Mouse (Mus musculus) MEL (cell line): ENCODE measurements around the gene Psme3. TPM values are rescaled to one million over a fixed set of nuclear protein-coding genes. Genes with fewer than 3 reads are reported as not detected.
"Not testable (repeated sequence)": the region's sequence is repeated elsewhere in the genome, so short reads cannot be mapped to it uniquely, and the experiment has no call there.

Experiments
- DNase-seq: peaks from one replicate; pipeline ENCODE4 v3.0.0; 2011; ENCODE audit warnings: low read depth, low spot score
- H3K27ac ChIP-seq: 2 replicates; pipeline ENCODE4 v1.5.1; 2012; ENCODE audit warnings: low read depth, mild to moderate bottlenecking, control low read depth, low read length, moderate library complexity; ENCODE audit not compliant: control insufficient read depth
- H3K27me3 ChIP-seq, 2 experiments: fragments of 150-350 bp in 1 of 2; sonication (generic) in 1 of 2; 2 replicates each; pipeline ENCODE4 v1.6.1; 2012; ENCODE audit warnings: low read length in 2 of 2, mild to moderate bottlenecking in 2 of 2, improper control_type of control experiment in 1 of 2, moderate library complexity in 1 of 2; ENCODE audit not compliant: insufficient read depth in 2 of 2, control insufficient read depth in 1 of 2
- H3K36me3 ChIP-seq, 2 experiments: 2 replicates each; pipeline ENCODE4 v1.6.1; 2012 to 2014; ENCODE audit warnings: low read length in 2 of 2, improper control_type of control experiment in 1 of 2, inconsistent platforms in 1 of 2, mild to moderate bottlenecking in 1 of 2; ENCODE audit not compliant: insufficient read depth in 2 of 2, control insufficient read depth in 1 of 2
- H3K4me1 ChIP-seq, 2 experiments: fragments of 150-350 bp in 1 of 2; sonication (generic) in 1 of 2; 2 replicates each; pipeline ENCODE4 v1.6.1; 2012; ENCODE audit warnings: low read length in 2 of 2, improper control_type of control experiment in 1 of 2, mild to moderate bottlenecking in 1 of 2; ENCODE audit not compliant: insufficient read depth in 2 of 2, control insufficient read depth in 1 of 2
- H3K4me3 ChIP-seq, 2 experiments: fragments of 150-350 bp in 1 of 2; sonication (generic) in 1 of 2; 2 replicates each; pipeline ENCODE4 v1.5.1; 2012; ENCODE audit warnings: low read depth in 2 of 2, low read length in 2 of 2, mild to moderate bottlenecking in 2 of 2, moderate library complexity in 2 of 2, control low read depth in 1 of 2, improper control_type of control experiment in 1 of 2; ENCODE audit not compliant: control insufficient read depth in 1 of 2, insufficient read depth in 1 of 2
- H3K79me2 ChIP-seq: 2 replicates; pipeline ENCODE4 v1.6.1; 2012; ENCODE audit warnings: mild to moderate bottlenecking, low read length, moderate library complexity; ENCODE audit not compliant: control insufficient read depth, poor library complexity, insufficient read depth
- H3K9ac ChIP-seq: 2 replicates; pipeline ENCODE4 v1.6.1; 2012; ENCODE audit warnings: low read depth, mild to moderate bottlenecking, control low read depth, low read length, moderate library complexity; ENCODE audit not compliant: control insufficient read depth, poor library complexity, severe bottlenecking
- H3K9me3 ChIP-seq: fragments of 150-350 bp; sonication (generic); replicated peaks from 2 replicates; pipeline ENCODE4 v1.6.1; 2012; ENCODE audit warnings: mild to moderate bottlenecking, low read length, improper control_type of control experiment, moderate library complexity; ENCODE audit not compliant: insufficient read depth
- BHLHE40 ChIP-seq: IDR thresholded peaks from 2 replicates; pipeline ENCODE4 v1.6.1; 2012; ENCODE audit warnings: low read depth, mild to moderate bottlenecking, inconsistent platforms, low read length, improper control_type of control experiment, borderline replicate concordance
- ELF1 ChIP-seq: IDR thresholded peaks from 2 replicates; pipeline ENCODE4 v1.6.1; 2014; ENCODE audit warnings: low read depth, mild to moderate bottlenecking, inconsistent platforms, low read length, improper control_type of control experiment, moderate library complexity
- GATA1 ChIP-seq: IDR thresholded peaks from 2 replicates; pipeline ENCODE4 v1.6.1; 2011; ENCODE audit warnings: low read depth, low read length, improper control_type of control experiment
- MAFK ChIP-seq: IDR thresholded peaks from 2 replicates; pipeline ENCODE4 v1.6.1; 2011; ENCODE audit warnings: low read depth, mild to moderate bottlenecking, low read length, improper control_type of control experiment, borderline replicate concordance
- POLR2A ChIP-seq, 2 experiments: IDR thresholded peaks; 2 replicates each; pipeline ENCODE4 v1.6.1; 2011 to 2012; ENCODE audit warnings: low read length in 2 of 2, mild to moderate bottlenecking in 2 of 2, control low read depth in 1 of 2, improper control_type of control experiment in 1 of 2, low read depth in 1 of 2, moderate library complexity in 1 of 2; ENCODE audit not compliant: control insufficient read depth in 1 of 2, insufficient read depth in 1 of 2, poor library complexity in 1 of 2
- POLR2AphosphoS2 ChIP-seq: IDR thresholded peaks from 2 replicates; pipeline ENCODE4 v1.6.1; 2011; ENCODE audit warnings: low read length, improper control_type of control experiment
- POLR2AphosphoS5 ChIP-seq: IDR thresholded peaks from 2 replicates; pipeline ENCODE4 v1.6.1; 2012; ENCODE audit warnings: low read depth, borderline replicate concordance, mild to moderate bottlenecking, inconsistent platforms, low read length, moderate library complexity, mixed read lengths
- TAL1 ChIP-seq: IDR thresholded peaks from 2 replicates; pipeline ENCODE4 v1.6.1; 2012; ENCODE audit warnings: mild to moderate bottlenecking, inconsistent platforms, low read length, moderate library complexity, mixed read lengths
- TCF12 ChIP-seq: IDR thresholded peaks from 2 replicates; pipeline ENCODE4 v1.6.1; 2014; ENCODE audit warnings: low read depth, mild to moderate bottlenecking, inconsistent platforms, low read length, improper control_type of control experiment, moderate library complexity
- USF1 ChIP-seq: IDR thresholded peaks from 2 replicates; pipeline ENCODE4 v1.6.1; 2014; ENCODE audit warnings: low read depth, mild to moderate bottlenecking, inconsistent platforms, low read length, improper control_type of control experiment, moderate library complexity
- ZMIZ1 ChIP-seq: IDR thresholded peaks from 2 replicates; pipeline ENCODE4 v1.6.1; 2012; ENCODE audit warnings: low read depth, mild to moderate bottlenecking, inconsistent platforms, low read length, improper control_type of control experiment, moderate library complexity
- polyA plus RNA-seq, 2 experiments: library from polyadenylated mRNA; stranded (reverse) in 1 of 2; unstranded in 1 of 2; fragments of >175 nt in 1 of 2; fragments of >200 nt in 1 of 2; gene quantifications; 2 replicates each; pipeline versions ENCODE4 v1.2.1 to v1.2.4; 2012; ENCODE audit warnings: low replicate concordance in 2 of 2, low read depth in 1 of 2; ENCODE audit not compliant: insufficient read length in 2 of 2, insufficient read depth in 1 of 2, missing spikeins in 1 of 2
- total RNA-seq: library from RNA; depleted of rRNA; stranded (reverse); fragments of 300-350 nt; gene quantifications from 2 replicates; pipeline ENCODE4 v1.2.3, GENCODE M21; 2012

Gene Psme3
- total and polyA plus RNA-seq, 3 experiments, result 139 to 446 (median 369) TPM

GRCm38 (mm10) chr11:101324763-101325162, 8.8 kb downstream of the Psme3 start, which contains the start of gene Aoc2:
Gene Aoc2, plus strand, starts transcription at chr11:101325063.
- no peaks in the 10 kb centered on the region for H3K4me1 ChIP-seq
- DNase-seq, result no peak
- TF ChIP-seq ZMIZ1 (0 out of 2 replicates have a peak, but pooled peaks have one; percentile 24), ELF1 (no peak), GATA1 (no peak), USF1 (no peak), POLR2AphosphoS2 (no peak; the same call in 1 of the 2 replicates)

GRCm38 (mm10) chr11:101325201-101325600, 9.2 kb downstream of the Psme3 start:
- not testable (repeated sequence) for H3K27me3 ChIP-seq, H3K9me3 ChIP-seq, H3K27ac ChIP-seq, H3K4me3 ChIP-seq, H3K79me2 ChIP-seq, H3K4me1 ChIP-seq, DNase-seq, H3K9ac ChIP-seq
- H3K36me3 ChIP-seq, result peaks cover 0 to 16% of the 10 kb centered on the region in 2 experiments; a peak in 2 of 4 replicates

More at GRCm38 (mm10) chr11:101324763-101325162, 8.8 kb downstream of the Psme3 start, which contains the start of gene Aoc2:
- H3K27me3 ChIP-seq, result no peaks in the 10 kb centered on the region
- H3K27ac ChIP-seq, result no peak within 1 kb of the TSS
- H3K9me3 ChIP-seq, result no peaks in the 10 kb centered on the region
- no peak within 1 kb of the TSS for H3K9ac ChIP-seq
- H3K79me2 ChIP-seq, result no peaks in the 10 kb centered on the region
- H3K36me3 ChIP-seq, result peaks cover 0 to 18% of the 10 kb centered on the region in 2 experiments; a peak in 2 of 4 replicates
- H3K4me3 ChIP-seq, result no peak within 1 kb of the TSS

GRCm38 (mm10) chr11:101326147-101326546, 10.1 kb downstream of the Psme3 start:
- Histone ChIP-seq H3K36me3 (peaks cover 0 to 12% of the 10 kb centered on the region in 2 experiments; a peak in 2 of 4 replicates), H3K9ac (no peak overlapping the region), H3K79me2 (no peaks in the 10 kb centered on the region)

More at GRCm38 (mm10) chr11:101326147-101326546, 10.1 kb downstream of the Psme3 start:
- Histone ChIP-seq H3K4me3 (no peak overlapping the region), H3K27me3 (no peaks in the 10 kb centered on the region), H3K4me1 (no peaks in the 10 kb centered on the region), H3K27ac (no peak overlapping the region), H3K9me3 (no peaks in the 10 kb centered on the region)
- no peak for DNase-seq
- TF ChIP-seq TAL1 (no peak), USF1 (no peak), POLR2A (IDR thresholded peaks at IDR 0.05; ENCODE audit: control insufficient read depth in 1 of 2, insufficient read depth in 1 of 2, low read depth in 1 of 2, low read length in 2 of 2, poor library complexity in 1 of 2) (peak in 1 of 2 experiments; percentile 28; a peak in 1 of 4 replicates), TCF12 (no peak), BHLHE40 (no peak), POLR2AphosphoS5 (0 out of 2 replicates have a peak, but pooled peaks have one; percentile 35), POLR2AphosphoS2 (peak; percentile 52; the same call in 1 of the 2 replicates), MAFK (no peak)
